Mouse (Mus musculus) cortical plate, adult 2 months (tissue): ENCODE data around the gene Tmem176b.

Experiments
- CTCF ChIP-seq: fragments of 200-500 bp; IDR thresholded peaks from 2 replicates; pipeline ENCODE4 v1.5.1; 2011; ENCODE audit warnings: mild to moderate bottlenecking, control low read depth, low read length; ENCODE audit not compliant: insufficient read depth; ENCODE audit errors: extremely low read depth
- POLR2A ChIP-seq: fragments of 200-500 bp; IDR thresholded peaks from 2 replicates; pipeline ENCODE4 v1.6.1; 2011; ENCODE audit warnings: mild to moderate bottlenecking, low read length, control low read depth; ENCODE audit not compliant: insufficient read depth; ENCODE audit errors: extremely low read depth

DNA sequence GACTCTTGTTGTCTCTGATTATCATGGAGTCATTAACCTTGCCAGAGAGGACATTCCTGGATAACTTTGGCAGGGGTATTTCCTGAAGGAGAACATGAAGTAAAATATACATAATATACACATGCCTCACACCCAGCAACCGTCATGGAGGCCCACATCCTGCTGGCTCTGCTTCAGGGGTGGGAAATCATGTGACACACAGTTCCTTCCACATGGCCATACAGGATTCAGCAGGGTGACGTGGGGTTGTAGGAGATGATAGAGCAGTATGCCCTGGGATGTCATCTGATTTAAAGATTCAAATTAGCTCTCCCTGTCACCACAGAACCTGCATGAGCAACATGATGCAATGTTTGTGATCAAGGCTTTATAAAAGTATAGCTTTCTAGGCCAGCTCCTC is 53.4 kb downstream of the Tmem176b start:
- no peak for TF ChIP-seq POLR2A
- no peak for TF ChIP-seq CTCF
